Mouse (Mus musculus) G1E (cell line): Measurements from ENCODE around the gene Gm49366. TPM values are rescaled to one million over a fixed set of nuclear protein-coding genes. Genes with fewer than 3 reads are reported as not detected.
"Not testable (repeated sequence)": the region's sequence is repeated elsewhere in the genome, so short reads cannot be mapped to it uniquely, and the experiment has no call there.

ENCODE experiments used
- ATAC-seq: 2 replicates; pipeline ENCODE4 v1.8.0; 2016; ENCODE audit warnings: mild to moderate bottlenecking; ENCODE audit not compliant: insufficient number of reproducible peaks, poor library complexity, low FRiP score, severe bottlenecking; ENCODE audit errors: extremely low read depth
- DNase-seq: peaks from one replicate; pipeline ENCODE4 v3.0.0; 2012; ENCODE audit warnings: low spot score
- H3K27me3 ChIP-seq: 2 replicates; pipeline ENCODE4 v1.6.1; 2012; ENCODE audit warnings: mild to moderate bottlenecking, low read length, inconsistent platforms; ENCODE audit not compliant: insufficient read depth
- H3K36me3 ChIP-seq: replicated peaks from 2 replicates; pipeline ENCODE3; 2012; ENCODE audit warnings: mild to moderate bottlenecking, inconsistent platforms
- H3K4me1 ChIP-seq: 2 replicates; pipeline ENCODE4 v1.6.1; 2012; ENCODE audit warnings: low read depth, low read length, inconsistent platforms, mixed read lengths; ENCODE audit not compliant: insufficient read depth
- H3K4me3 ChIP-seq: 2 replicates; pipeline ENCODE4 v1.5.1; 2012; ENCODE audit warnings: low read depth, mild to moderate bottlenecking, inconsistent platforms, low read length, moderate library complexity, mixed read lengths
- H3K9me3 ChIP-seq: replicated peaks from 2 replicates; pipeline ENCODE4 v1.6.1; 2012; ENCODE audit warnings: inconsistent platforms
- CTCF ChIP-seq: IDR thresholded peaks from 2 replicates; pipeline ENCODE4 v1.5.1; 2012; ENCODE audit warnings: low read depth, low read length, inconsistent platforms, mixed read lengths
- GATA1 ChIP-seq: IDR thresholded peaks from 2 replicates; pipeline ENCODE4 v1.6.1; 2012; ENCODE audit warnings: borderline replicate concordance, low read length, inconsistent platforms, mixed read lengths
- GATA2 ChIP-seq: IDR thresholded peaks from 2 replicates; pipeline ENCODE4 v1.6.1; 2012; ENCODE audit warnings: low read depth, low read length, inconsistent platforms, borderline replicate concordance
- POLR2AphosphoS5 ChIP-seq: IDR thresholded peaks from 2 replicates; pipeline ENCODE4 v1.6.1; 2012; ENCODE audit warnings: low read depth, low read length, inconsistent platforms; ENCODE audit not compliant: insufficient replicate concordance
- TAL1 ChIP-seq: conservative IDR thresholded peaks from 2 replicates; pipeline ENCODE4 v1.6.1; 2012; ENCODE audit warnings: low read depth, low read length, inconsistent platforms, mixed read lengths
- polyA plus RNA-seq: library from polyadenylated mRNA; stranded (reverse); fragments of >175 nt; gene quantifications from 2 replicates; pipeline ENCODE4 v1.2.3, GENCODE M21; 2012
- total RNA-seq, 2 experiments: library from RNA; stranded (forward) in 1 of 2; stranded (reverse) in 1 of 2; fragments of 200-1000 nt in 1 of 2; fragments of >200 nt in 1 of 2; fragmentation: Nextera tagmentation in 1 of 2; gene quantifications; 2 replicates each; pipeline ENCODE4 v1.2.3; 2014 to 2017

The Gm49366 gene
- total RNA-seq (2014; fragmentation: Nextera tagmentation) (not detected in 2 replicates), total RNA-seq (2017) (not detected in 2 replicates), polyA plus RNA-seq (not detected in 2 replicates)

DNA sequence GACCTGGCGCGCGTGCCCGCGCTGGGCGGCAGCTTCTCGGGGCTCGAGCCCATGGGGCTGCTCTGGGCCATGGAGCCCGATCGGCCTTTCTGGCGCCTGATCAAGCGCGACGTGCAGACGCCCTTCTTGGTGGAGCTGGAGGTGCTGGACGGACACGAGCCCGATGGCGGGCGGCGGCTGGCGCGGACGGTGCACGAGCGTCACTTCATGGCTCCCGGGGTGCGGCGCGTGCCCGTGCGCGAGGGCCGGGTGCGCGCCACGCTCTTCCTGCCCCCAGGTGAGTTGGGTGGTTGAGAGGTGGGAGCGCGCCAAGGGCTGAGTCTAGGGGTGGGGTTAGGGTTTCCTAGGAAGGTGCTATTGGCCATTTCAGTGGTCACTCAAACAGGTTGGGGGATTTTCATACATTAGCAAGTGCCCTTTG lies at the start of gene Gm49366:
Gm49366 (plus strand) TSS at position 245 of the 421 bp plus-strand sequence.
- ATAC-seq, result not testable (repeated sequence)
- H3K27me3 ChIP-seq, result peaks cover 12% of the 10 kb centered on the region

DNA sequence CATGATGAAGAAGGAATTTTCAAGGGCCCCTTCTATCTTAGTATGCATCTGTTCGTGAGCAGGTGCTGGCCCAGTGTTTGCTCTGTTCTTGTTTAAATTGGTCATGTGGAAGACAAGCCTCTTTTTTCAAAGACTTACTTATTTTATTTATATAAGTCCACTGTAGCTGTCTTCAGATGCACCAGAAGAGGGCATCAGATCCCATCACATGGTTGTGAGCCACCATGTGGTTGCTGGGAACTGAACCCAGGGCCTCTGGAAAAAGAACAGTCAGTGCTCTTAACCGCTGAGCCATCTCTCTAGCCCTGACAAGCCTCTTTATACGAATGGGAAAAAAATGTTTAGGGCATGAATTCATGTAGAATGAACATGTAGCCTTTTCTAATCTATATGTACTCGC lies 49.4 kb upstream of the Gm49366 start:
- DNase-seq (no peak), ATAC-seq (no peak)
- TF ChIP-seq TAL1 (no peak), GATA2 (no peak), CTCF (no peak)
- Histone ChIP-seq H3K4me1 (peaks cover 5% of the 10 kb centered on the region; the same call in 1 of the 2 replicates), H3K9me3 (peaks cover 6% of the 10 kb centered on the region), H3K4me3 (no peak overlapping the region), H3K27me3 (peaks cover 30% of the 10 kb centered on the region), H3K36me3 (no peaks in the 10 kb centered on the region)

More for the DNA sequence above, at the start of gene Gm49366:
- Histone ChIP-seq H3K4me1 (peaks cover 24% of the 10 kb centered on the region), H3K9me3 (peaks cover 19% of the 10 kb centered on the region)
- H3K4me3 ChIP-seq, DNase-seq, H3K36me3 ChIP-seq: not testable (repeated sequence)

DNA sequence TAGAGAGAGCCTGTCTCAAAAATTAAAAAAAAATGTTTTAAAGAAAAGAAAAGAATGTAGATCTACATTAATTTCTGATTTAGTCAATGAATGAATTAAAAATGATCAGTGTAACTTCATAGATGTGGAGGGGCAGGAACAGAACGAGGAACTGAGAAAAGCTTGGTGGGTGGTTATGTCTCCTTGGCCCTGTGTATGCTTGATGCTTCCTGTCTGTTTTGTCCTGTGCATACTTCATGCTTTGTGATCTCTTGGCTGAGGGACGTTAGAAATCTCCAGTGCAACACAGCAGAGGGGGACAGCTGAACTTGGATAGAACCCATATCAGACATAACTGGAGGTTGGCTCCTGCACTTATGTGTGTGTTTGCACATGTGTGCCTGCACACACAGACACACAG lies 41.5 kb upstream of the Gm49366 start:
- no peaks in the 10 kb centered on the region for H3K36me3 ChIP-seq
- ATAC-seq (no peak), DNase-seq (no peak)
- H3K4me1 ChIP-seq, result no peaks in the 10 kb centered on the region
- no peak for TF ChIP-seq GATA1
- TF ChIP-seq TAL1, result no peak
- no peak for TF ChIP-seq CTCF
- no peak for TF ChIP-seq POLR2AphosphoS5
- TF ChIP-seq GATA2, result no peak
- peaks cover 15% of the 10 kb centered on the region for H3K27me3 ChIP-seq
- peaks cover 14% of the 10 kb centered on the region for H3K9me3 ChIP-seq
- no peak overlapping the region for H3K4me3 ChIP-seq

DNA sequence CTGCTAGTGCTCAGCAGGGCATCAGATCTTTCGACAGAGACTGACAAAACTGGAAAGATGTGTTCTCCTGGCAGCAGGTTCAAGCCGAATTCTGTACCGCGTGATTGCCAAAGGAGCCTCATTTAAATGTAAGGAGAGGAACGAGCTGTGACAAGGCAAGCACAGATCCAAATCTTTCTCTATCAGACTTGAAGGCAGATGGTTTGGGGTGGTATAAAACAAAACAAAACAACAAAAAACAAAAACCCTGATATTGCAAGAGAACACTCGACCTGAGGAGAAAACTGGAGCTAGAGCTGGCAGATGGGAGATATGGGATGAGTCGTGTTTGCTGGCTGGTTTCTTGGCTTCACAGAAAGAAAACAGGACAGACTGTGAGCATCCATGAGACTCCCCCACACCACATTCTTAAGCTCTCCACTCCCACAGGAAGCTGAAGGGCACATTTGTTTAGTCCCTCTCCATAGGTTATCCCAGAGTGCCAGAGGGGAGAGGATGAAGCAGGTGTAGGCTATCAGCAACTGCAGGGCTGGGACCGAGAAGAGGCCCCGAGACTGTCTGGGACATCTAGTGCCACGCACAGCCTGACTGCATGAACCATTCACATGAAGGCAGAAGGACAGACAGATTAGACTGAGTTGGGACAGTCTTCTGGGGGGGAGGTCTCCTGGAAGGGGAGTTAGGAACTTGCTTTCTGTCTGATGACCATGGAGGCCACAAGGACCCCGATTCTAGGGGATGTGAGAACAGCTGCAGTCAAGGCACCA lies 40.2 kb upstream of the Gm49366 start:
- ATAC-seq, result no peak
- Histone ChIP-seq H3K4me1 (no peaks in the 10 kb centered on the region), H3K27me3 (peaks cover 15% of the 10 kb centered on the region), H3K36me3 (no peaks in the 10 kb centered on the region), H3K9me3 (peaks cover 14% of the 10 kb centered on the region), H3K4me3 (no peak overlapping the region)
- DNase-seq, result no peak
- TF ChIP-seq GATA2, result no peak
- TF ChIP-seq TAL1, result no peak
- TF ChIP-seq GATA1, result no peak

DNA sequence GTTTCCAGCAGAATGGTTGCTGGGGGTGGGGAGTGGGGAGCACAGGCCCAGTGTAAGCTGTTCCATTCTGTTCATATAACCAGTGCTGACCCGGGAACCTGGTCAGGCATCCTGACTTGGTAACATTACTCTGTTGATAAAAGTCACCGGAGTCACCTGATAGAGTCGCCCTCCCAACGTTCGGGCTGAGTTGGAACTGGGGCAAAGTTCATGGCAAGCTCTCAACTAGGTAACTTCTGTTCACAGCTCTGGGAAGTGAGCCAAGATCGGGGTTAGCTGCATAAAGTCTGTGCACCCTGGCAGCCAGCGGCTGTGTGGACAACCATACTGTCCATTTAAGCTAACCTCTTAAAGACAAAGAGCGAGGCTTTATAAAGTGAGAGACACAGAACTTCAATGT lies 39.5 kb upstream of the Gm49366 start:
- ATAC-seq, H3K4me3 ChIP-seq, H3K36me3 ChIP-seq, DNase-seq, H3K4me1 ChIP-seq: not testable (repeated sequence)
- Histone ChIP-seq H3K9me3 (peaks cover 14% of the 10 kb centered on the region), H3K27me3 (peaks cover 15% of the 10 kb centered on the region)

DNA sequence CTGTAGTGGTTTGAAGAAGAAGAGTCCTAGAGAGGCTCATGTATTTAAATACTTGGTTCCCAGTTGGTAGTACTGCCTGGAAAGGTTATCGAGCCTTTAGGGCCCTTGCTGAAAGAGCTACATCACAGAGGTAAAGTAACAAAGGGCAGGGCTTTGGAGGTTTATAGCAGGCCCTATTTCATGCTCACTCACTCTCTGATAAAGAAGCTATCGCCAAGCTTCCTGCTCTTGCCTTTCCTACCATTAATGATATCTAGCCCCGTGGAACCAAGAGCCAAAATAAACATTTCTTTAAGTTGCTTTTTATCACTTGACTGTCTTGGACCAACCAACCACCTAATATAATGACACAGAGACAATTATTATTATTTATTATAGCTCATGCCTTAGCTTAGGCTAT lies 38.3 kb upstream of the Gm49366 start:
- Histone ChIP-seq H3K4me1 (no peaks in the 10 kb centered on the region), H3K9me3 (peaks cover 10% of the 10 kb centered on the region), H3K4me3 (no peak overlapping the region), H3K36me3 (no peaks in the 10 kb centered on the region), H3K27me3 (peaks cover 14% of the 10 kb centered on the region)
- DNase-seq (no peak), ATAC-seq (no peak)
- TF ChIP-seq GATA1 (no peak), POLR2AphosphoS5 (no peak), GATA2 (no peak), CTCF (no peak), TAL1 (no peak)

DNA sequence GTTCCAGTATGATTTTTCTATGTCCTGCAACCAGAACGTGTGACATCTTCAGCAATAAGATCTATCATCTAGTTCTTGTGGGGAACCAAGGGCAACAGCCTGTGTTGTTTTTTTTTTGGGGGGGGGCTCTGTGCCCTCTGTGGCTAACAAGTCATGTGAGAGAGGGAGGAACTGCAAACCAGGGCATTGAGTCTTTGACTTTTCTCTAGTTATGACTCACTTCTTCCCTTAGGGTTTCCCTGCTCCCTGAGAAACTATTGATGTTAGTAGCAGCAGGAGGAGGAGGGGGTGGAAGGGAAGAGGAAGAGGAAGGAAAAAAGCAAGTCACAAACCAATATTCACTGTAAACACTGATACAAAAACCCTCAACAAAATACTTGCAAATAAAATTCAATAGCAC lies 34.9 kb upstream of the Gm49366 start:
- Histone ChIP-seq H3K4me1 (no peaks in the 10 kb centered on the region), H3K4me3 (no peak overlapping the region), H3K36me3 (no peaks in the 10 kb centered on the region), H3K27me3 (peaks cover 12% of the 10 kb centered on the region; the same call in 1 of the 2 replicates), H3K9me3 (peaks cover 4% of the 10 kb centered on the region)
- DNase-seq (no peak), ATAC-seq (no peak)
- TF ChIP-seq CTCF (no peak), GATA1 (no peak), POLR2AphosphoS5 (no peak), GATA2 (no peak), TAL1 (no peak)
